Mouse (Mus musculus) left cerebral cortex, postnatal 10 days (tissue): ENCODE results near the gene Hbp1. TPM values are rescaled to one million over a fixed set of nuclear protein-coding genes. Genes with fewer than 3 reads are reported as not detected.
A peak's percentile ranks its signal among the peaks of the same experiment; 100 is the strongest.

Source experiments
- DNase-seq, 2 experiments: peaks; one replicate each; pipeline ENCODE4 v3.0.0; 2021 to 2022; ENCODE audit warnings: low spot score in 2 of 2, mixed read lengths in 1 of 2; ENCODE audit errors: extremely low spot score in 1 of 2
- intact Hi-C: fragments of 180-260 bp; cut with DNase I; formaldehyde crosslinking; loops from one replicate; pipeline ENCODE4 v1.15.1; 2025
- total RNA-seq, 2 experiments: library from RNA; stranded (reverse); gene quantifications; 2 replicates each; pipeline ENCODE4 v1.2.3; 2021

Gene Hbp1
- total RNA-seq, 2 experiments from 2014 or later: 18.1 to 20.4 TPM

DNA sequence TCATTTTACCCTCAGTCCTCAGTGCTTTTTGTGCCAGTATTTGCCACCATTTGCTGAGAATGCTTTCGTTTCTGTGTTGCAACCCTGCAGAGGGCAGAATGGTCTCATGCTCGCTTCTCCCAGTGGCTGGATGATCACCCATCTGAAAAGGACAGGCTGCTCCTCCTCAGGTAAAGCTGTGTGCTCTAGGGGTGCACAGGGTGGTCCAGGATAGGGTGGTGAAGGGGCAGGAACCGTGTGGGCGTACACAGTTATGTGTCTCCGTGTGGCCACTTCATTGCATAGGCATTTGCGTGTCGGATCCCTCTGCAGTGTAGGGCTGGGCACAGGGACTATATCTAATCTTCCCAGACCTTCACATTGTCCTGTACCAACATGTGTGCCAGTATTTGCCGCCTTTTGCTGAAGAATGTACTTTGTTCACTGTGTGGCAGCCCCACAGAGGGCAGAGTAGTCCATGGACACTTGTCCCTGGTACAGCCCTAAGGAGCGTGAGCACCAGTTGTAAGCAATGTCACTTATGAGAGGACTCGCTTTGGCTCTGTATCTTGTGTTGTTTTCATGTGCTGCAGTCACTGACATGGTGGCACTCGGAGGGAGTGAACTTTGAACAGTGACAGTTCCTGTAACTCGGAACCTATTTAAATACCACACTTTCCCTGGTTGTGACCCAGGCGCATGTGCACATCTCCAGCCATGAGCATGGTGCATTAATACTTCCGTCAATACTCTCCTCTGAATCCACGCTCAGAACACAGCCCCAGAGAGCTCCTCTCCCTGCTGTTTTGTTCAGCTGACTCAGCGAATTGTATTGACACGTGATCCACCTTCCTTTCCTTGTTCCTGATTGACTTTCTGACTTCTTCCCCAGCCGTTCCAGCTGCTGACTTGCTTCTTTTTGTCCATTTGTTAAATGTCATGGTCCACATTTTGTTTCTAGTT, 29.6 kb downstream of the Hbp1 start:
- DNase-seq: no peak
- intact Hi-C loops: loop anchor here (5.0 to 10.0 kb wide), 2 partner anchors 266 to 413 kb away; partner anchors contain the start of genes Cog5 and Dus4l

- intact Hi-C loops: no loop called here
- peak; percentile 39 to 57 for DNase-seq
These were observed 33.1 kb downstream of the Hbp1 start for GRCm38 (mm10) chr12:31917245-31917644.

DNA sequence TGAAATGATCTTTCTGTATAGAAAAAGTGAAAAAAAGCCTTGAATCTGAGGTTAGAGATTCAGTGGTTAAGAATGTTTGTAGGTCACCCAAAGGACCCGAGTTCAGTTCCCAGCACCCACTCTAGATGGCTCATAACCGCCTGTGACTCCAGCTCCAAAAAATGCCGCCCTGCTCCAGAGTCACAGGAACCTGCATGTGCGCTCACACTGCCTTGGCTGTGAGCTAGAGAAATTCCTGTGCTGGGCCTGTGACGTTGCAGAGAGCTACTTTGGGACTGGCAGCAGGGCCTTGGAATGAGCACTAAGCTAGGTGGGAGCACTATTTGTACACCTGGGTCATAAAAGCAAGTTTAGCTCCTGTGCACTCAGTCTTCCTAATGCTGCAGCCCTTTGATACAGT, 33.6 kb downstream of the Hbp1 start:
- no peak for DNase-seq
- intact Hi-C loops: no loop called here

GRCm38 (mm10) chr12:31913614-31914013, 36.7 kb downstream of the Hbp1 start:
- DNase-seq: no peak

GRCm38 (mm10) chr12:31912966-31913551, 37.3 kb downstream of the Hbp1 start:
- no peak for DNase-seq
- intact Hi-C loops: no loop called here

More at GRCm38 (mm10) chr12:31913614-31914013, 36.7 kb downstream of the Hbp1 start:
- intact Hi-C loops: no loop called here

DNA sequence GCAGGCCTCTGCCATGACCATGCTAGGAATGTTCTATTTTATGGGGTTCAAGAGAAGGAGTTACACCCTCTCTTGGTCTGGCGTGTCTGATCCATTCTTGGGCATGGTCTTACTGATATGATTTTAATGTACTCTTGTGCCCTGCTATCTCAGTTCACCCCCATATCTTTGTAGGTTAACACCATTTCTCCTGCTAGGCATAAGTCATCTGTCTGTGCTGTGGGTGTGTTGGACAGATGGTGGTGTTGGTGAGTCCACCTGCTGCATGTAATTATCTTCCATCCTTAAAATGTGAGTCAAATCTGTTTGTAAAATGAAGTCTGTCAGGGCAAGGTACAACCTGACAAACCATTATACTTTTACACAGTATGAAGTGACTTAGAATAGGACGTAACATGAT, 42.9 kb downstream of the Hbp1 start:
- intact Hi-C loops: no loop called here
- no peak for DNase-seq

GRCm38 (mm10) chr12:31905696-31906551, 44.4 kb downstream of the Hbp1 start:
- DNase-seq: peak in 1 of 2 experiments; percentile 59
- intact Hi-C loops: no loop called here

GRCm38 (mm10) chr12:31900391-31900914, 49.9 kb downstream of the Hbp1 start:
- intact Hi-C loops: no loop called here

DNA sequence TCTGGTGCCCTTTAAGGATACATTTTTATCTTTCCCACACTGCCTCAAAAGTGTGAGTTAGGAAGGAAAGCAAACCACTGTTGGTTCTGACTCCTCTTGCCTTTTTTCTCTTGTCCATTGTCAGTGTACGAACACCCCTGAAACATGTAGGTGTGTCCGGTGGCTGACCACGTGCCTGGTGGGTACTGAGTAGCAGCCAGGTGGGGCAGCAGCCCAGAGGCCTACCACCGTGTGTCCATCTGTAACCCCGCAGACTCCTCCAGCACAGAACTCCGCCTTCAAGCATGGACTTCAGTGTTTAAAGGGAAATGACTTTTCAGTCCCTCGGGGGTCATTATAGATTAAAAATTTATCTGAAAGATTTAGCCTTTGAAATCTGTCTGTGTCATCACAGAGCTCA, 52.9 kb downstream of the Hbp1 start:
- no peak for DNase-seq
- intact Hi-C loops: no loop called here

More at GRCm38 (mm10) chr12:31900391-31900914, 49.9 kb downstream of the Hbp1 start:
- DNase-seq: no peak

DNA sequence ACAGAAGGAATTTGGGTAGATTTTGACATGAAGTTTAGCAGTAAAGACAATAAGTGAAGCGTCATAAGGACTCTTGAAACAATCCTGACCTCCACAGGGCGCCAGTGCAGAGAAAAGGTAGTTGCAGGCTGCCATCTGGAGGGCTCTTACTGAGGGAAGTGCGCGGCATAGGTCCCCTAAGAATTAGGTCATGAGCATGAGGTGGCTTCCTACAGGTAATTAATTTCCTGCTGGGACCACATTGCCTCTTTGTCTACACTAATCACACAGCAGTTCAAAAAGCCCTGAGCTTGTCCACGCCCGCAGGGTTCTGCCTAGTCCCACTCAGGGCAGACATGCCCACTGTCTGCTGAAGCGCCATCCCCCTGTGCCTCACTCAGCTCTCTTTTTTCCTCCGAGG, 53.3 kb downstream of the Hbp1 start:
- intact Hi-C loops: no loop called here
- no peak for DNase-seq

DNA sequence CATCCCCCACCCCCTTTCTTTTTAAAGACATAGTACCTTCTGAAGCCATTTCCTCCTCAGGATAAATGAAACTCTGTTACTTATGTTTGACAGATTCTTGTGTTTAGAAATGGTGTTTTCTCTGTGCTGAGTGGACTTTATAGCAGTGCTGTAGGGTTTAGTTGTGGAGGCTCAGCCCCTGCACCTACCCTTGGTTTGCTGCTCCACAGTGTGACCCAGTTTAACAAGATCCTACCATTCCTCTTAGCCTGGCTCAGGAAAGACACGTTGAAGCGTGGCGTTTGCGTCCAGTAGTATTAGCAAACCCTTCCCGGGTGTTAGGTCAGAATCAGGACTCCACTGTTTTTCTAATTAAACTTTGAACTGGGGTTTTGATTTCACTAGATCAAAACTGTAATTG, 54.0 kb downstream of the Hbp1 start:
- intact Hi-C loops: no loop called here
- no peak for DNase-seq

DNA sequence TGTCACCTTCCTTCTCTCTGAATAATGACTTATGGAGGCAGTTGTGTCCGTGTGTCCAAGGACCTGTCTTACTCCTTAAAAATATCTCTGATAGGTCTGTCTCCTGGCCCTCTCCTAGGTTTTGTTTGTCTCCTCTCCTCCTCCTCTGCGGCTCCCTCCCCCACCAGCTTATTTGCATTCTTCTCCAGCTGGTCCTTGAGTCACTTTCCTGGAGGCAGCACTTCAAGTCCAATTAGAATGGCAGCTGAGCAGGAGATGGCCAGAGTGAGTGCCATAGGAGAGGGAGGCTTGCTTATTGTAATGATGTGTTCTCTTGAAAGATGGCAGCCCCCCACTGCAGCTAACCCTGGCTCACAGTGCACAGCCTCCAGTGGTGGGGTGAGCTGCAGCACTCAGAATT, 54.4 kb downstream of the Hbp1 start:
- peak in 1 of 2 experiments; percentile 46 for DNase-seq
- intact Hi-C loops: no loop called here

GRCm38 (mm10) chr12:31895095-31895734, 55.1 kb downstream of the Hbp1 start:
- intact Hi-C loops: no loop called here
- no peak for DNase-seq

GRCm38 (mm10) chr12:31892771-31893170, 57.6 kb downstream of the Hbp1 start:
- DNase-seq: no peak
- intact Hi-C loops: no loop called here

- no peak for DNase-seq
- intact Hi-C loops: no loop called here
These were observed 58.3 kb downstream of the Hbp1 start for GRCm38 (mm10) chr12:31892079-31892478.

DNA sequence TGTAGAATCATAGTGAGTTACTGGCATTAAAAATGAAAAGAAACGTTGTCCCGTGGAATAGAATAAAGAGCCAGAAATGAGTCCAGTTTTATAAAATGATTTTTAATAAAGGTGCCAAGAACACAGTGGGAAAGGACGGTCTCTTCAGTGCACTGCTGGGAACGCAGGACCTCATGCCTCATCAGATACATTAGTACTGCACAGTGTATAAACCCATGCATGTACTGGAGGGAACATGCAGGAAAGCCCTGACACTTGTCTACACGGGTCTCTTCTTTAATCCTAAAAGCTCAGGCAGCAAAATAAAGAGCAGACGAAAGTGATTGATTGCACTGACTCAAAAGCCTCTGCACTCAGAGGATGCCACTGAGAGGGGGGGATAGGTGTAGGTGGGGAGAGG, 59.6 kb downstream of the Hbp1 start:
- no peak for DNase-seq
- intact Hi-C loops: no loop called here

DNA sequence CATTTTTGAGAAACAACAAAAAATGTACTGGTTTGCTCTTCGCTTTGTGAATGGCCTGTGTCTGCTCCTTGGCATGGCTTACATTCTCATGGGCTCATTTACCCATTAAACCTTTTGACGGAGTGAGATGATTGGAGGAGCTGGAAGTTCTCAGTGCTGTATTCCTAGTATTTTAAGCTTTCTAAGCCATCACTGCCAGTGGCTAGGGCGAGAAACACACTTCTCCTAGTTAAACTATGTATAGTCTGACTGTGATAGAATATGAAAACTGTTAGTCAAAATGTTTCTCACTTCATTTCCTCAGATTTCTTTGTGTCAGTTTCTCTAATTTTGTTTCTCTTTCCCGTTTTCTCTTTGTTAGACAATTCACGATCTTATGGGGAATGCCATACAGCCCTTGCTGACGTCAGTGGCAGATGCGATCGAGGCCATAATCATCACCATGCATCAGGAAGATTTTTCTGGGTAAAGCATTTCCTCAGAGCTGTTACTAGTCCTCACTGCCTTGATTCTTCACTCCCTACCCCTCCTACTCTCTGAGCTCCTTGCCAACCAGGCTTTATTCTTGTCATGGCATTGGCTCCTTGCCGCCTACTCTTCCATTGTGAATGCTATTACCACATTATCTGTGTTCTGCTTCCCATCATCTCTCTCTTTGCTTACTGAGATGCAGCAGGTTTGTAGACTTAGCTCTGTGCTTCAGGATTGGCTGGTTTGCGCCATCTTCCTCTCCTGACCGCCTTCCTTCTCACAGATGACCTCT, 64.3 kb downstream of the Hbp1 start:
- intact Hi-C loops: no loop called here
- DNase-seq: peak in 1 of 2 experiments; percentile 29

DNA sequence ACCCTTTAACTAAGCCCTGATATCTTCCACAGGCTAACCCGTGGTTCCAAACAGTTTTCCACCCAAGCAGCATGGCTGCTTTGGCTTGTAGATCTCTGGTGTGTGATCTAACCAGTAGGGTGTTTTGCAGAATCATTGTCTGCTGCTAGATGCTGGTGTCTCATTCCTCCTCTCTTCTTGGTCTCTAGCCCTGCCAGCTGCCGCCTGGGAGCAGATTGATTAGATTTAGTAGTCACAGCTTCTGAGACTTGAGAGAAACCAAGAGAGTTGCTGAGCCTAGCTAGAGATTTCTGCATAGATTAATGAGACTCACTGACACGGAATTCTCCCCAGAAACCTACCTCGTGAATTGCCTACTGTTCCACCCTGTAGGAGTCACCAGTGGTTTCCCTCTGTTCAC, 65.3 kb downstream of the Hbp1 start:
- intact Hi-C loops: no loop called here

More for the DNA sequence above, 65.3 kb downstream of the Hbp1 start:
- DNase-seq: no peak
